Mouse (Mus musculus): ENCODE measurements around the gene Gdf5.
"Not testable (repeated sequence)": the region's sequence is repeated elsewhere in the genome, so short reads cannot be mapped to it uniquely, and the experiment has no call there.

Gene Gdf5

DNA sequence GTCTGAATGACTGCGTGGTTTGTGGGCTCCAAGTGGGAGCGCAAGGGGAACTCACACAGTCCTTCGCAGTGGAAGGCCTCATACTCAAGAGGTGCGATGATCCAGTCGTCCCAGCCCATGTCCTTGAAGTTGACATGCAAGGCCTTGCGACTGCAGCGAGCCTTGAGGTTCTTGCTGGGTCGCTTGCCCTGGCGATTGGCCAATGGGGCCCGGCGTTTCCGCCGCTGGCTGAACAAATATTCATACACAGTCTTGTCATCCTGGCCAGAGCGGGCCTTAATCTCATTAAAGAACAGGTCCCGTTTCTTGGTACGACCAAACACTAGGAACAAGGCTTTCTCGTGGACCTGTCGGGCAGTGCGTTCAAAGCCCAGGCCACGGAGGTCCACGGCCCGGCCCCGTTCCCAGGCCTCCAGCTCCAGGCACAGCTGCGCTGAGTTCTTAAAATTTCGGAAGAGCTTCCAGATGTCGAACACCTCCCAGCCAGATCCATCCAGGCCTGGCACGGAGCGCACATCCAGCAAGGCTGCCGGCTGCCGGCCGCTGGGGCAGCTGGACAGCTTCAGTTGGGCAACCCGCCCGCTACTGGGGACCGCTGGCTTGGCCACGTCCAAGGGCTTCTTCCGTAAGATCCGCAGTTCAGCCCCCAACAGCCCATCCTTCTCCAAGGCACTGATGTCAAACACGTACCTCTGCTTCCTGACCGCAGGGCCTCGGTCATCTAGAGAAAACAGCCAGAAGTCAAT, 3.3 kb downstream of the Gdf5 start:
- DNase-seq (ENCODE audit: low spot score), result no peak

DNA sequence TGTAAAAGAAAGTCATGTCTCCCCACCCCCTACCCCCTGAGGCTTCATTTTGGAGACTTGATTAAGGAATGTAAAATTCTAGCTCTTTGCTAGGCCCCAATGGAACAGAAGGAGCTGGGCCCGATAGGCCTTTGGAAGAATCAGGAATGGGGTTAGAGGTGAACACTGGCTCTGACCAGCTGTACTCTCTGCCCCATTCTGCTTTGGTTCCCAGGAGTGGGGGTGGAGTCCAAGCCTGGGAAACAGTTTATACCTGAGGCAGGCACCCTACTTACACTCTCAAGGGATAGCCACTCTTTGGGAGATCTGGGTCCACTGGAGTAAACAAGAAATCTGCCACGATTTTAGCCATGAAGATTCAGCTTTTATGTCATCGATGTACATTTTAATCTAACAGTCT, 4.5 kb downstream of the Gdf5 start, which contains the start of gene Gm15557:
TSS of gene Gm15557 (plus strand) at position 48 of the 400 bp plus-strand sequence.
- no peak for DNase-seq (ENCODE audit: low spot score)

DNA sequence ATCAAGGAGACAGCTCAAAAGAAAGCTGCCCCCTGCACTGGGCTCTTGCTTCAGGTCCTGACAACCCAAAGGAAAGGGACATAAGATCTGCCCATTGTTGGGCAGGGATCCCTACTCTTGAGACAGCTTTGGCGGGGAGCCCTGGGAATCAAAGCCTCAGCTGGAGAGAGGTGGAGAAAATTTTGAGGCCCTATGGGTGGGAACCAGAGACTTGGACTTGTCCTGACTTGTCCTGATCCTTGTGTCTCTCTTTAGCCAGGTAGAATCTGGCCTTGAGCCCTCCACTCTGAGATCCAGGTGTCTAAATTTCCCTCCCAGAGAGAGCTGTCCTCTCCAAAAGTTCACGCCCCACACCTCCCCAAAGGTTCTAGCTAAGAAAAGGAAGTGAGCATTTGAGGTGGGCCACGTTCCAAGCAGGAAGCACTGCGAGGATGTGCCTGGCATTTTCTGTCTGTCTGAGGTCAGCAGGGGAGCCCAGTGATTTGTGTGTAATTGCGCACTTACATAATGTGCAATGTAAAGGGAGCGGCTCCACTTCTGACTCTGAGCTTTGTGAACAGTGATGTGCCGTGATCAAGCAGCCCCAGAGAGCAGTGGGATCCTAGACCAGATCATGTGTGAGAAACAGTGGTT, 5.2 kb downstream of the Gdf5 start:
- no peak for DNase-seq (ENCODE audit: low spot score)

- peak; percentile 88 for DNase-seq (ENCODE audit: low spot score)
Observed at GRCm38 (mm10) chr2:155929531-155930442, 15.4 kb downstream of the Gdf5 start, which contains the start of gene Uqcc1. Gene Uqcc1 (minus strand): TSS chr2:155930310.

DNA sequence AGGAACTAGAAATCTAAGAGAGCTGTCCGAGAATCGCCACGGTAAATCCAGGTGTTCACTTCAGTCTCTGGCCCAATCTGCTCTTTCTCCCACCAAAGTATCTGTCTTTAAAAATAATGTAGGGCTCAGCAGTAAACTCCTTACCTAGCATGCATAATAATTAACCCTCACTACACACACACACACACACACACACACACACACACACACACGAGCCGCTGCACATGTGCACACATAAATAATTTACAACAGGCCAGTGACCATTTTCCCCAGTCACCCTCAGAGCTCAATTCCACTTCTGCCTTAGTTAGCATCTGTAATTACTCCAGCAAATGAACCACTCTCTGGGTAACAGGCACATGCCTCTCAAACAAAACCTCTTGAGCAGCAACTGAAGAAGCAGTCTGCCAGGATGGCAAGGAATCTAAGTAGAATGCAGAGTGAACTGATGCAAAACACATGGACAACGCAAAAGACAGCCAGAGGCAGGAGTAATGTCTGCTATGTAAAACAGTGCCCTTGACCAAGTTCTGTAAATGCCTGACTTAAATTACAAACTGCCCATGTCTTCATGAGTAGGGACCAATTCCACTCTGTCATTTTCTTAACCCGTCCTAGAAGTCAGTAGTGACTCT, 16.3 kb downstream of the Gdf5 start:
- DNase-seq (ENCODE audit: low spot score), result no peak

- DNase-seq (ENCODE audit: low spot score), result not testable (repeated sequence)
Observed at GRCm38 (mm10) chr2:155925213-155925612, 20.0 kb downstream of the Gdf5 start.

- DNase-seq (ENCODE audit: low spot score), result no peak
Observed at GRCm38 (mm10) chr2:155923143-155923542, 22.0 kb downstream of the Gdf5 start.

DNA sequence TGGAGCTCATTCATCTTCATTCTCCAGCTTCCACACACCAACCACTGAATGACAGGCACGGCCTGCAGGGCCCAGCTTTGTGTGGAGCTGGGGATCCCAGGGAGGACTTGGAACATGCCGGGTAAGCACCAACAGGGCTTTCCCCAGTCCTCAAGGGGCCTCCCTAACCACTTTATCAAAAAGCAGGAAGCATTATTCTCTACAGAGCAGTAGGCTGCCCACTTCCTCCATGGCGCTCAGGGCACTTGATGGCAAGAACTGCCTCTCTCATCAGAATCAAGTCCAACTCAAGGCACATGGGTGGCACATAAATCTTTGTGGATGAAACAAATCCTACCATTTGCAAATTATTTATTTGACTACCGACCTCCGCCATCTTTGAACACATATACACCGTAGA, 30.5 kb downstream of the Gdf5 start:
- DNase-seq (ENCODE audit: low spot score), result no peak

- DNase-seq (ENCODE audit: low spot score), result no peak
Observed at GRCm38 (mm10) chr2:155903632-155904008, 41.5 kb downstream of the Gdf5 start.

GRCm38 (mm10) chr2:155902989-155903631, 42.1 kb downstream of the Gdf5 start:
- DNase-seq (ENCODE audit: low spot score), result no peak

DNA sequence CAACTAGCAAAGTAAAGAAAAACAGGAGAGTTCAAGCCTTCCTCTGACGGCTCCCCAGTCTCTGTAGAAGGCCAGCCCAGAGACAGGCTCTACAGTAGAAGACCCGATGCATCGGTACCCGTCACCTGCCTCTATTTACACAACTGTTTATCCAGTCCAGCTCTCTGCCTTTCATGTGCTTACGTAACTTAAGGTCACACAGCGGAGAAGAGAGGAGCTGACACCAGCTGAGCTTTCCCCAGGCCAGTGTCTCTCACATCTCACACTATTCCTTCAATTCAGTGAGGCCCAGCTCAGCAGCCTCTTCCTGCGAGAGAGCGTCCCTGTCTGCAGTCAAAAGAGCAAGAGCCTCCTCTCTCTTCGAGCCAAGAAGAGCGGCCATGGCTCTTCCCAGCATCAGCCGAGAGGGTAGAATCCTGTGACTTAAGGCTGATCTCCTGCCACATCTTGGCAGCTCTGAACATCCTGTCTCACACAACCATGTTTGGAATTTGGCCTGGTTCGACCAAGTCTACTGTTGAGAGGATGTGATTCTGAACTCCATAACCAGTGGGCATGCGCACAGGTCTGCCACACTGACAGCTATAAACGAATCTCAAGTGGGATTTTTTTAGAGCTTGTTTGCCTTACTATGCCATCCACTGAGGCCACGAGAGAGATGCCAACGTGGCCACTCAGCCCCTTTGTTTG, 50.0 kb downstream of the Gdf5 start:
- DNase-seq (ENCODE audit: low spot score), result no peak

DNA sequence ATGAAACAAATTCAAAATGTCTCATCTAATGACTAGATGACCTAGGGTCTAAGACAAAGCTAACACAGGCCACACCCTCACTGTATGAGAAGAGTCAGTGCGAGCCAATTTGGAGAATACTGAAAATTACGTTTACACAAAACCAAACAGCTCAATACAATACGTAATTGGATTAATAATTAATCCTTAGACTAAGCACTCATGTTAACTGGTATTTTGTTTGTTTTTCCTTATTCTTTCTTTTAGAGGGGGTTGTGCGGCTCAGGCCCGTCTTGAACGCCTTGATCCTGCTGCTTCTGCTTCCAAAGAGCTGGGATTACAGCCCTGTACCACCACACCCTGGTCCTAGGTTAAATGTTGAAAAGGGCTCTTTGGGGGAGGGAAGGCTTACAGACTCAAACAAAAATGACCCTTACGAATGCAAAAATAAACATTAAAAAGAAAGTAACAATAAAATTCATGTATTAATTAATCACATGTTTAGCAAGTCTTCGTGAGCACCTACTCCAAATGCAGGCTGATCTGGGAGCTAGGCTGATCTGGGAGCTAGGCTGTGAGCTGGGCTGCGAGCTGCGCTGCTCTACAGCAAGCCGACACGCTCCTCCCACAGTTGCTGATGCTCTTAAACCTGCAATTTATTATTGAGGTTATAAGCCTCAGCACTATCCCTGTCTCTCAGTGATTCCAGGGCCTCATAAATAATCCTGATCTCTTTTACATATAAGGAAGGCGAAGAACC, 50.7 kb downstream of the Gdf5 start:
- no peak for DNase-seq (ENCODE audit: low spot score)
